Mouse (Mus musculus) spleen, adult 12 weeks (tissue): ENCODE measurements around the gene Mapre1.
"Not testable (repeated sequence)": the region's sequence is repeated elsewhere in the genome, so short reads cannot be mapped to it uniquely, and the experiment has no call there.

Experiments used
- DNase-seq: peaks from one replicate; pipeline ENCODE4 v3.0.0; 2022; ENCODE audit warnings: low spot score

The Mapre1 gene

DNA sequence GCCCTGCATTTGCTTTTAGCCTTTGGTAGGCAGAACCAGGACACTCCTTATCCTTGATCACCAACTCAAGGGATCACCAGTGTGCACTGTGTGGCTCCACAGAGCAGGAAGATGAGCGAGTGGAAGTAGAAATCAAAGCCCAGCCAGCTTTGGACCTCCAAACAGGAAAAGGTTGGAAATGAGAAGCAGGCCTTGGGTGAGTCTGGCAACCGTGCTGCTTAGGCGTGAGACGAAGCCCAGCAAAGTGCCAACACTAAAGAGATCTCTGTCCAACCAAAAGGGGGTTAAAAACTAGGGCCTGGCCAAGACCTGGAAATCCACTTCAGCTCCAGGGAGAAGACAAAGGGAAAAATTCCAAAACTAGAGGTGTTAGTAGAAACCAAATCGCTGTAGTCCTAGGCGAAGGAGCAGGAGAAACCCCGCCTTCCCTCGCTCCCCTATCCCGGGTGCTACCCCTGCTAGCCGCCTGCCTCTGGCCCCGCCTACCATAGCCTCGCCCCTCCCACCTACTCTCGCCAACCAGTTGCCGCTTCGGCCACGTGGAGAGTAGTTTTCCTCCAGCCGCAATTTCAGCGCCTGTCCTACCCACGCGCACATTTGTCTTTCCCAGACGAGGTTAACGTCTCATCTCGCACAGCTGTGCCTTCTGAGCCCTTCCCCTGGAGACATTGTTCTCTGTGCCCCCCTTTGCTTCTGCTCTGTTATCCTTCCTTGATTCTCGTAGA, 37.7 kb downstream of the Mapre1 start:
- peak; percentile 70 for DNase-seq

DNA sequence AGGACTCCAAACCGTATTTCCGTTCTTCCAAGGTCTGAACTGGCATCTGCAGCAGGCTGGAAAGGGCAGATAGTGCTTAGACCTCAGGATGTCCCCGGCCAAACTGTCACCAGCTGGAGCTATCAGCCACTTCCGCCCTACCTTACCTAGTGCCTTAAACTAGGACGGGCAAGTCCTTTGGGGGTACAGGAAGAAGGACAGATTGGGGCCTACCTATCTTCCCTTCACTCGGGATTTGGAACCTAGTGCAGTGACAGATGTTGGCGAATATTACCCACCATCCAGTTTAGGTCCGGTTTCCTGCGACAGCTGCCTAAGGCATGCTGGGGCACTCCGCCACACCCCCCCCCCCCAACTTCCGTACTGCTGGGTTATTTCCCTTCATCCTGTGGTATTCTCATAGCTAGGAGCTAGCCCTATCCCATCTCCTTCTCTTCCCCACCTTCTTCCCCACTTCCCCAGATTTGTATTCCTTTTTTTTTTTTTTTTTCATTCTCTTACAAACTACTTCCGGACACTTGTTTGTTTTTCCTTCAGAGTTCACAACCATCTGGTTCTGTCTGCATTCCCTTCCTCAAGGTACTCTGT, 38.4 kb downstream of the Mapre1 start, which contains the start of gene Efcab8:
TSS of gene Efcab8 (plus strand) at position 538 of the 588 bp plus-strand sequence.
- peak; percentile 5 for DNase-seq

DNA sequence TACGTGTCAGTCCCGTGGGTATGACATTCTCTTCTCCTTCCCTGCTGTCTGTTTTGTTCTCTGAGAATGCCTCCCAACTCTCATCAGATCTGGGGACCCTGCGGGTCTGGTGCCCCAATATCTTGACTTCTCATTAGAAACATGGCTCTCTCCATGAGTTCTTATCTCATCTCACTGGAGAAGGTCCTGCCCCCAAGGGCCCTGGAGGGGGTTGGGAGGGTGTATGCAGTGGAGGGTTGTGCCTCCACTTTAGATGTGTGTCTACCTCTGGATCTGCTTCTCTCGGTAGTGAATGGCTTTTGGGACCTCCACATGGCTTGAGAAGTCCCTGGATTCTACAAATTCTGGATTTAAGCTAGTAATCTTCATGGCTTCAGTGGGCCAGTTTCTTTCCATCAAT, 40.1 kb downstream of the Mapre1 start:
- DNase-seq: no peak

- no peak for DNase-seq
These were observed 43.6 kb downstream of the Mapre1 start for GRCm38 (mm10) chr2:153784668-153785067.

GRCm38 (mm10) chr2:153793366-153793765, 52.3 kb downstream of the Mapre1 start:
- no peak for DNase-seq

- no peak for DNase-seq
These were observed 54.0 kb downstream of the Mapre1 start for GRCm38 (mm10) chr2:153795090-153795489.

DNA sequence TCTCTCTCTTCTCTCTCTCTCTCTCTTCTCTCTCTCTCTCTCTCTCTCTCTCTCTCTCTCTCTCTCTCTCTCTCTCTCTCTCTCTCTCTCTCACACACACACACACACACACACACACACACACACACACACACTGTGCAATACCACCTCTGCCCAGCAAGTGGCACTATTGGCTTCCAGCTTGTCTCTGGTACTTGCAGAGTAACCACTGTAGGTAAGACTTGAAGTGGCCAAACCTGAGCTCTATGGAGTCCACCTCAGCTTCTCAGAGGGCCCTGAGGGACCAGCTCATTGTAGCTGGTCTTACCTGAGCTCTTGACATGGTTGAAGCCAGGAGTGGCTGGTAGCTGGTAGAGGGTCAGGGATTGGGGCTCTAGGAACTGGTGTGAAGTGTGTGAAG, 66.4 kb downstream of the Mapre1 start:
- DNase-seq: not testable (repeated sequence)

GRCm38 (mm10) chr2:153808146-153808545, 67.1 kb downstream of the Mapre1 start:
- DNase-seq: no peak

GRCm38 (mm10) chr2:153808841-153809240, 67.8 kb downstream of the Mapre1 start:
- no peak for DNase-seq

DNA sequence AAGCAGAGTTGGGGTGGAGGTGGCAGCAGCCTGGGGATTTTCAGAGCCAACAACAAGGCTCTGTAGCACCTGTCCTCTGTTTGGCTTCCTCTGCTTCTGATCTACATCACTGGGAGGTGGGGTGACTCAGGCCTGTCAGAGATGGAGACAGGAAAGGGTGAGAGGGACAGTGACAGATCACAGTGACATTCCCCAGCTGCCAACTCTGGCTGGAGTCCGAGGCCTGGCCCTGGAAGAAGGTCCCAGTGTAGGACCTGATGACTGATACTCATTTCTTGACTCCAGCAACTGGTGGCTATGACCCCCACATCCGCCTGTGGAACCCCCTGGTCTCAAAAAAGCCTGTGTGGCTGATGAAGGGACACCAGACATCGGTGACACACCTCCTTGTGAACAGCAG, 68.8 kb downstream of the Mapre1 start:
- DNase-seq: no peak

- DNase-seq: no peak
These were observed 81.0 kb downstream of the Mapre1 start for GRCm38 (mm10) chr2:153822005-153822543.
